Mouse (Mus musculus) CH12.LX (cell line): ENCODE measurements at regions not wholly inside any gene's neighbourhood (a gene's known extent, or its start where the extent isn't known, plus 50 kb on each side); places are given as distances from the start of the nearest gene placed in this dataset.

Source experiments
- CTCF ChIP-seq, 2 experiments: IDR thresholded peaks in 1 of 2; conservative IDR thresholded peaks in 1 of 2; 2 replicates each; pipeline ENCODE4 v1.5.1; 2011 to 2012; ENCODE audit warnings: low read depth in 2 of 2, low read length in 2 of 2, improper control_type of control experiment in 1 of 2, inconsistent platforms in 1 of 2, mild to moderate bottlenecking in 1 of 2, moderate library complexity in 1 of 2
- EP300 ChIP-seq: IDR thresholded peaks from 2 replicates; pipeline ENCODE4 v1.6.1; 2011; ENCODE audit warnings: low read length, improper control_type of control experiment
- MEF2A ChIP-seq: IDR thresholded peaks from 2 replicates; pipeline ENCODE4 v1.6.1; 2014; ENCODE audit warnings: low read depth, mild to moderate bottlenecking, inconsistent platforms, low read length, improper control_type of control experiment, borderline replicate concordance
- NELFE ChIP-seq: IDR thresholded peaks from 2 replicates; pipeline ENCODE4 v1.6.1; 2011; ENCODE audit warnings: low read depth, low read length, improper control_type of control experiment
- POLR2AphosphoS2 ChIP-seq: IDR thresholded peaks from 2 replicates; pipeline ENCODE4 v1.6.1; 2011; ENCODE audit warnings: low read depth, low read length, improper control_type of control experiment
- ZKSCAN1 ChIP-seq: IDR thresholded peaks from 2 replicates; pipeline ENCODE4 v1.6.1; 2012; ENCODE audit warnings: low read depth, inconsistent platforms, low read length, improper control_type of control experiment, borderline replicate concordance
- ZMIZ1 ChIP-seq: IDR thresholded peaks from 2 replicates; pipeline ENCODE4 v1.6.1; 2012; ENCODE audit warnings: low read depth, mild to moderate bottlenecking, inconsistent platforms, low read length, improper control_type of control experiment

- no peak for TF ChIP-seq ZMIZ1
- TF ChIP-seq MEF2A = no peak
- no peak for TF ChIP-seq EP300
- TF ChIP-seq ZKSCAN1 = no peak
- no peak for TF ChIP-seq CTCF (conservative IDR thresholded peaks at IDR 0.05 in 1 of 2, IDR thresholded peaks at IDR 0.05 in 1 of 2; ENCODE audit: low read depth in 2 of 2, low read length in 2 of 2)
- TF ChIP-seq NELFE = no peak
- no peak for TF ChIP-seq POLR2AphosphoS2
Measured at GRCm38 (mm10) chr13:107602149-107602548, 442.1 kb upstream of the Smim15 start.
